Mouse (Mus musculus) R1 (cell line): ENCODE measurements around the gene Fdx1.

Experiments
- DNase-seq: peaks from one replicate; pipeline ENCODE4 v3.0.0-alpha.2; 2018; ENCODE audit warnings: low read depth, low spot score

Fdx1 gene

GRCm38 (mm10) chr9:51906938-51907337 lies 56.4 kb downstream of the Fdx1 start:
- no peak for DNase-seq
